Mouse (Mus musculus): ENCODE measurements around the gene Wnt5b. TPM values are rescaled to one million over a fixed set of nuclear protein-coding genes. Genes with fewer than 3 reads are reported as not detected.
A peak's percentile ranks its signal among the peaks of the same experiment; 100 is the strongest.

Gene Wnt5b
- polyA plus RNA-seq, 1 experiment from 2014 or later, result 4.5 TPM

GRCm38 (mm10) chr6:119535867-119536266 is 8.3 kb downstream of the Wnt5b start:
- Histone ChIP-seq H3K9me3 (ENCODE audit: control insufficient read depth, low read length) (no peaks in the 10 kb centered on the region), H3K36me3 (ENCODE audit: control insufficient read depth, insufficient read depth, low read length) (no peaks in the 10 kb centered on the region), H3K27me3 (ENCODE audit: control insufficient read depth, insufficient read depth, low read length) (no peaks in the 10 kb centered on the region), H3K27ac (replicated peaks) (no peak overlapping the region), H3K4me1 (replicated peaks; ENCODE audit: control insufficient read depth, insufficient read depth) (no peaks in the 10 kb centered on the region), H3K9ac (ENCODE audit: low read length) (no peak overlapping the region), H3K4me3 (ENCODE audit: low read depth, low read length) (no peak overlapping the region), H3K4me2 (replicated peaks; ENCODE audit: low read depth) (no peak overlapping the region)
- TF ChIP-seq CTCF (IDR thresholded peaks at IDR 0.05; ENCODE audit: low read depth) (no peak), EP300 (optimal IDR thresholded peaks at IDR 0.05) (no peak)
- DNase-seq (ENCODE audit: low spot score) (no peak), ATAC-seq (ENCODE audit: low FRiP score, low TSS enrichment) (no peak)
- WGBS, result 64% methylated on average over 12 of the region's 12 CpGs

DNA sequence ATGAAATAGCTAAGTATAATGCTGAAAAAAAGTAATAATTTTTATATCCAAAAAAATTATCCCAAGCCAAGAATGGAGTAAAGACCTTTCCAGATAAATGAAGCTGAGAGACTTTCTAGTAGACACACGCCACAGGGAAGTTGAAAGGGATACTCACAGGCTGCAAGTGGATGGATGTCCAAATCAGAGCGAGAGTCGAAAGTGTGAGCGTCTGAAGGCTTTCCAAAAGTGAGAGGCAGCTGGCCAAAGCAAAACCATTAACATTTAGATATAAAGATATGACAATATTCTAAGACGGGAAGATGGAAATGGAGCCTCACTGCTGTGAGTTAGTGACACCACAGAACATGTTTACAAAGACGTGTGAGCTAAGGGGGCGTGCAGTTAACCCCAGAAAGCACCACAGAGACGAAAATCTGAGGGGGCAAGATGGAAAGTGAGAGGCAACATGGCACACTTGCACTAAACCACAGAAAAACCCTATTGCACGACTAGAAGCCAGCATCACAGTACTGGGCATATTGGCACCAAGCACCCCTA is 10.9 kb downstream of the Wnt5b start:
- Histone ChIP-seq H3K9me3 (ENCODE audit: control insufficient read depth, low read length) (no peaks in the 10 kb centered on the region), H3K27me3 (ENCODE audit: control insufficient read depth, insufficient read depth, low read length) (no peaks in the 10 kb centered on the region), H3K4me1 (replicated peaks; ENCODE audit: control insufficient read depth, insufficient read depth) (no peaks in the 10 kb centered on the region), H3K4me2 (replicated peaks; ENCODE audit: low read depth) (no peak overlapping the region), H3K36me3 (ENCODE audit: control insufficient read depth, insufficient read depth, low read length) (no peaks in the 10 kb centered on the region), H3K9ac (ENCODE audit: low read length) (no peak overlapping the region), H3K4me3 (ENCODE audit: low read depth, low read length) (no peak overlapping the region), H3K27ac (replicated peaks) (no peak overlapping the region)
- WGBS, result 53% methylated on average over 9 of the region's 9 CpGs
- DNase-seq (ENCODE audit: low spot score), result no peak
- no peak for ATAC-seq (ENCODE audit: low FRiP score, low TSS enrichment)
- no peak for TF ChIP-seq EP300 (optimal IDR thresholded peaks at IDR 0.05)
- no peak for TF ChIP-seq CTCF (IDR thresholded peaks at IDR 0.05; ENCODE audit: low read depth)

- no peak overlapping the region for H3K27ac ChIP-seq (replicated peaks)
- 85% methylated on average over 3 of the region's 3 CpGs for WGBS
- DNase-seq (ENCODE audit: low spot score) (no peak), ATAC-seq (ENCODE audit: low FRiP score, low TSS enrichment) (no peak)
- H3K9ac ChIP-seq (ENCODE audit: low read length), result no peak overlapping the region
- no peaks in the 10 kb centered on the region for H3K9me3 ChIP-seq (ENCODE audit: control insufficient read depth, low read length)
- no peaks in the 10 kb centered on the region for H3K27me3 ChIP-seq (ENCODE audit: control insufficient read depth, insufficient read depth, low read length)
- no peak for TF ChIP-seq EP300 (optimal IDR thresholded peaks at IDR 0.05)
- H3K4me2 ChIP-seq (replicated peaks; ENCODE audit: low read depth), result no peak overlapping the region
- no peaks in the 10 kb centered on the region for H3K36me3 ChIP-seq (ENCODE audit: control insufficient read depth, insufficient read depth, low read length)
- no peak overlapping the region for H3K4me3 ChIP-seq (ENCODE audit: low read depth, low read length)
- no peaks in the 10 kb centered on the region for H3K4me1 ChIP-seq (replicated peaks; ENCODE audit: control insufficient read depth, insufficient read depth)
Observed at GRCm38 (mm10) chr6:119529659-119530058, 14.5 kb downstream of the Wnt5b start.

DNA sequence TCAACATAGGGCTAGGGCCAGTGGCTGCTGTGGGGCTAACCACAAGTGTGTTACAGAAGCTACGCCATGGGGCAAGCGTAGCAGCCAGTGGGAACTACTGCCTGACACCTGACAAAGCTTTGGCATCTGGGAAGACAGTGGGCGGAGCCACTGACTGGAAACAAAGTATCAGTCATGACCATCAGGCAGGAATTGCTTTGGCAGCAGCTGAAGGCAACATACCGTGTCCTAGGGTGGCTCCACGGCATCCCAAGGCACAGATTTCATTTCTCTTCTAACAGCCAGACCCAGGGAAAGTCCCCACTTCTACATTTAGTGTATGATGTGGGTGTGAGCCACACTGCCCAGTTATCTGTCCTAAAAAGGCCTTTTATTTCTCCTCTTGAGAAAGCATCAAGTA is 17.6 kb downstream of the Wnt5b start:
- ATAC-seq (ENCODE audit: low FRiP score, low TSS enrichment) (no peak), DNase-seq (ENCODE audit: low spot score) (no peak)
- no peak overlapping the region for H3K4me2 ChIP-seq (replicated peaks; ENCODE audit: low read depth)
- no peak overlapping the region for H3K9ac ChIP-seq (ENCODE audit: low read length)
- H3K4me3 ChIP-seq (ENCODE audit: low read depth, low read length), result no peak overlapping the region
- H3K4me1 ChIP-seq (replicated peaks; ENCODE audit: control insufficient read depth, insufficient read depth), result no peaks in the 10 kb centered on the region
- H3K36me3 ChIP-seq (ENCODE audit: control insufficient read depth, insufficient read depth, low read length), result no peaks in the 10 kb centered on the region
- TF ChIP-seq CTCF (IDR thresholded peaks at IDR 0.05; ENCODE audit: low read depth) (no peak), EP300 (optimal IDR thresholded peaks at IDR 0.05) (no peak)
- 70% methylated on average over 5 of the region's 5 CpGs for WGBS
- no peaks in the 10 kb centered on the region for H3K9me3 ChIP-seq (ENCODE audit: control insufficient read depth, low read length)
- no peaks in the 10 kb centered on the region for H3K27me3 ChIP-seq (ENCODE audit: control insufficient read depth, insufficient read depth, low read length)
- H3K27ac ChIP-seq (replicated peaks), result no peak overlapping the region

DNA sequence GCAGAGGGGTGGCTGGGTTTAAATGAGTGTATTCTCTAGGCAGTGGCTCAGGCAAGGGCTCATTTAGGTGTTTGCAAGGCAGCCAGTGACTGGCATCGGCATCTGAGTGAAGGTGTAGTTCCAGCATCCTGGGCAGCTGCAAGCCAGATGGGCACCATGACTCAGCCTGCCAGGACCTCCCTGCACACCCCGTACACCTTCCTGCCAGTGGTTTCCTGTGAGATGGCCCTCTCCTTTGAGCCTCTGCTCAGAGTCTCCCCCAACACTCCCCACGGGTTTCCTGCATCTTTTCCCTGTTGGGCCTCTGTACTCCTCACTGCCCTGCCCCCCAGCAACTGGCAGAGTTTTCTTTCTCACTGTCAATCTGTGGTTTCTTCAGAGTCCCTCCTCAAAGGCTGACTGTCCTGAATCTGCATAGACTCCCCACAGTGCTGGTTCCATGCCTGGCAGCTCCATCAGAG is 22.2 kb downstream of the Wnt5b start:
- no peak for TF ChIP-seq CTCF (IDR thresholded peaks at IDR 0.05; ENCODE audit: low read depth)
- H3K4me3 ChIP-seq (ENCODE audit: low read depth, low read length), result no peak overlapping the region
- no peaks in the 10 kb centered on the region for H3K36me3 ChIP-seq (ENCODE audit: control insufficient read depth, insufficient read depth, low read length)
- DNase-seq (ENCODE audit: low spot score) (no peak), ATAC-seq (ENCODE audit: low FRiP score, low TSS enrichment) (no peak)
- WGBS, result 43% methylated on average over 3 of the region's 3 CpGs
- H3K27me3 ChIP-seq (ENCODE audit: control insufficient read depth, insufficient read depth, low read length), result no peaks in the 10 kb centered on the region
- H3K4me1 ChIP-seq (replicated peaks; ENCODE audit: control insufficient read depth, insufficient read depth), result no peaks in the 10 kb centered on the region
- H3K9me3 ChIP-seq (ENCODE audit: control insufficient read depth, low read length), result no peaks in the 10 kb centered on the region
- no peak overlapping the region for H3K9ac ChIP-seq (ENCODE audit: low read length)
- no peak overlapping the region for H3K27ac ChIP-seq (replicated peaks)
- H3K4me2 ChIP-seq (replicated peaks; ENCODE audit: low read depth), result no peak overlapping the region

- Histone ChIP-seq H3K9ac (ENCODE audit: low read length) (no peak overlapping the region), H3K4me3 (ENCODE audit: low read depth, low read length) (no peak overlapping the region), H3K4me1 (replicated peaks; ENCODE audit: control insufficient read depth, insufficient read depth) (no peaks in the 10 kb centered on the region), H3K4me2 (replicated peaks; ENCODE audit: low read depth) (no peak overlapping the region), H3K27ac (replicated peaks) (no peak overlapping the region), H3K36me3 (ENCODE audit: control insufficient read depth, insufficient read depth, low read length) (no peaks in the 10 kb centered on the region), H3K9me3 (ENCODE audit: control insufficient read depth, low read length) (no peaks in the 10 kb centered on the region), H3K27me3 (ENCODE audit: control insufficient read depth, insufficient read depth, low read length) (no peaks in the 10 kb centered on the region)
- no peak for TF ChIP-seq EP300 (optimal IDR thresholded peaks at IDR 0.05)
- peak; percentile 43 for TF ChIP-seq CTCF (IDR thresholded peaks at IDR 0.05; ENCODE audit: low read depth)
- WGBS, result 78% methylated on average over 3 of the region's 3 CpGs
- DNase-seq (ENCODE audit: low spot score), result no peak
- ATAC-seq (ENCODE audit: low FRiP score, low TSS enrichment), result no peak
Observed at GRCm38 (mm10) chr6:119521482-119521900, 22.7 kb downstream of the Wnt5b start.
